Mouse (Mus musculus) embryonic fibroblast, embryonic 13.5 days (primary cell): ENCODE measurements around the gene Pnck. TPM values are rescaled to one million over a fixed set of nuclear protein-coding genes. Genes with fewer than 3 reads are reported as not detected.

Source experiments
- H3K27ac ChIP-seq: 2 replicates; pipeline ENCODE4 v1.5.1; 2012; ENCODE audit warnings: low read length, control low read depth, inconsistent platforms; ENCODE audit not compliant: insufficient read depth
- H3K4me1 ChIP-seq: 2 replicates; pipeline ENCODE4 v1.6.1; 2011; ENCODE audit warnings: low read length; ENCODE audit not compliant: control insufficient read depth, insufficient read depth
- H3K4me3 ChIP-seq: 2 replicates; pipeline ENCODE4 v1.5.1; 2011; ENCODE audit warnings: mild to moderate bottlenecking, control low read depth, low read length; ENCODE audit not compliant: insufficient read depth
- CTCF ChIP-seq: IDR thresholded peaks from 2 replicates; pipeline ENCODE4 v1.5.1; 2011; ENCODE audit warnings: mild to moderate bottlenecking, control low read depth, low read length, moderate library complexity, borderline replicate concordance; ENCODE audit not compliant: insufficient read depth
- POLR2A ChIP-seq: IDR thresholded peaks from 2 replicates; pipeline ENCODE4 v1.6.1; 2011; ENCODE audit warnings: low read depth, mild to moderate bottlenecking, control low read depth, low read length, moderate library complexity
- polyA plus RNA-seq: library from polyadenylated mRNA; stranded (reverse); fragments of >200 nt; gene quantifications from 2 replicates; pipeline ENCODE4 v1.2.4, GENCODE M21; 2011; ENCODE audit warnings: low read depth; ENCODE audit not compliant: missing spikeins, insufficient read length

Gene Pnck
- polyA plus RNA-seq, 1 experiment = 3.2 TPM

DNA sequence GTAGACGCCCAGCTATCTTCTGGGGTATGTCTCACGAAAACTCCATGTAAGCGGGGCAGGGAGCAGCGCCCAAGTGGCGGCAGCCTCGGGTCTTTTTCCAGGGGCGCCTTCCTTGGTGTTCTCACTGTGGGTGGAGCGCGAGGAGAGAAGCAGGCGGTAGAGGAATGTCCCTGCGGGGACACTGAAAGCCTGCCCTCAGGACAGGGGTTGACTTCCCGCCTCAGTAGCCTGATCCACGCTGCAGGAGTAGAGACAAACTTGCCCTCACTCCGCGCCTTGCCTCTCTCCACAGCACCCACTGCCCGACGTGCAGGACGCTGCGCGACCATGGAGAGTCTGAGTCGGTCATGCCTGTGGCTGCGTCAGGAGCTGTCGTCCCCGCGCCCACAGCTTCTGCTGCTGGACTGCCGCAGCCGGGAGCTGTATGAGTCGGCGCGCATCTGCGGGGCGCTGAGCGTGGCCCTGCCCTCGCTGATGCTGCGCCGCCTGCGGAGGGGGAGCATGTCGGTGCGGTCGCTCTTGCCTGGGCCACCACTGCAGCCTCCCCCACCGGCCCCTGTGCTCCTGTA lies 19.9 kb downstream of the Pnck start:
- H3K4me3 ChIP-seq = peak overlapping the region; percentile 56
- H3K4me1 ChIP-seq = no peaks in the 10 kb centered on the region
- no peak; the same call in 1 of the 2 replicates for TF ChIP-seq POLR2A
- no peak for TF ChIP-seq CTCF
- no peak overlapping the region for H3K27ac ChIP-seq

DNA sequence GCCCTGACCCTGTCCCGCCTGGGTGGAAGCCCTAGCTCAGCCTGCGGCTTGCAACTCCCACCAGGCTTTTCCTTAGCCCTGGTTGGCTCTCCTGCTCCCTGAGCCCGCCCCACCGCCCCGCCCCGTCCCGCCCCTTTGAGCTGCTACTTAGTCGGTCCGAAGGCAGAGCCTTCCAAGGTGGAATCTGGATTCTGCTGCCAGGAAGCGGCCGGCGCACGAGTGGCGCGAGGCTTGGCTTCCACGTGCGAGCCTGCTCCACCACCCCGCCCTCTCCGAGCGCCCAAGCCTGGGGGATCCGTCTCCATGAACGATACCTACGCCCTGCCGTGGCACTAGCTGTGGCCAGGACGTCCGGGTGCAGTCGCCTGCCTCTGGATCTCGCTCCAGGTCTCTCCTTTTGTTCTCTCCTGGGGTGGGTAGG lies 20.7 kb downstream of the Pnck start, which contains the start of gene Dusp9:
Gene Dusp9, plus strand, starts transcription at position 165 of the 421 bp plus-strand sequence.
- no peak within 1 kb of the TSS for H3K27ac ChIP-seq
- TF ChIP-seq CTCF (no peak), POLR2A (peak; percentile 40; the same call in 1 of the 2 replicates)
- H3K4me1 ChIP-seq = no peaks in the 10 kb centered on the region
- peak within 1 kb of the TSS; percentile 56 for H3K4me3 ChIP-seq

DNA sequence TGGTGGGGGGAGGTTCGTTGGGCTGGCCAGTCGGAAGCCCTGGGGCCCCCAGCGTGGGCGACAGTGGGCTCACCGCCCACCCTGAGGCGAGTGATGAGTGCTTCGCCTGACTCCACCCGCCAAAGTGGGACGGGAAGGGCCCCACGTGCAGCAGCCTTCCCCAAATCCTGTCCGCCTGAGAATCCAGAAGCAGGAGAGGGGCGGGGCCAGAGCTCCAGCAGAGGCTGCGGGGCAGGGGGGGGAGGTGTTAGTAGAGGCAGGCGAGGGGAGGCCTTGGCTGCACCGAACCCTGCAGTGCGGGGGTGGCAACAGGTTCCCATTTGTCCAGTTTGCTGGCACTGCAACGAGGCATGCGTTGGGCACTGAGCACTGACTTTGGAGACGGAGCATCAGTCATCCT lies 22.5 kb downstream of the Pnck start:
- Histone ChIP-seq H3K27ac (no peak overlapping the region), H3K4me3 (no peak overlapping the region), H3K4me1 (no peaks in the 10 kb centered on the region)
- TF ChIP-seq POLR2A = no peak
- TF ChIP-seq CTCF = no peak

DNA sequence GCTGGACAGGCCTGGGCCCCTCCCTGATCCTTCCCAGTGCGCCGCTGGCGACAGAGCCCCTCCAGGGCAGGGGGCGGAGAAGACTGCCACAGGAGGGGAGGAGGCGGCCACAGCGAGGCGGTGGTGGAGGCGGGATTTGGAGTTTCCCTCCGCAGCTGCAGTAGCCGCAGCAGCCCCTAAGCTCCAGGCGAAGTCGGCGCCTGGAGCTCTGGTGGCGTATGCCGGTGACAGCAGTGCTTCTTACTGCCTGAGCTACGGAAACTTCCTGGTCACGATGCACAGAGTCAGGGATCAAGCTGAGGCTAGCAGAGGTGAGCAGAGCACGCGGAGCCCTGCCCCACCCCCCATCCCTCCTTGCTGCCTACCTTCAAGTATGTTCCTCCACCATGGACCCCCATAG lies 24.5 kb downstream of the Pnck start:
- Histone ChIP-seq H3K4me1 (no peaks in the 10 kb centered on the region), H3K27ac (no peak overlapping the region), H3K4me3 (no peak overlapping the region)
- TF ChIP-seq POLR2A = no peak
- no peak for TF ChIP-seq CTCF

DNA sequence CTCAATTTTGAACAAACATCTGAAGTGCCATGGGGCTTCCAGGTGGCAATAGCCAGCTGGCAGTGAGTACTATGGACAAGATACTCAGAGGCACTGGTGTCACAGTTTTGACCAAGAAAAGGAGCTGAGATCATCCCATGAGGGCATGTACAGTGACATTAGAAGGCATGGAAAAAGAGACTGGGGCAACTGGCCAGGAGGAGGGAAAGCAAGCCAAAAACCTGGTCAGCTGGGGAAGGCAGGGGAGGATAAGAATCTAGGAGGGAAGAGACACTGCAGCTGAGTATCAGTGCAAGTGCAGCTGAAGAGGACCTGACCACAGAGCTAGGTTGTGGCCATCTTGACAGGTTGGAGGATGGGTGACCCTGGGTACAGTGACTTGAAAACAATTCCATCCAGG lies 32.9 kb downstream of the Pnck start:
- Histone ChIP-seq H3K4me1 (no peaks in the 10 kb centered on the region), H3K27ac (no peak overlapping the region), H3K4me3 (no peak overlapping the region)
- TF ChIP-seq POLR2A = no peak
- no peak for TF ChIP-seq CTCF

DNA sequence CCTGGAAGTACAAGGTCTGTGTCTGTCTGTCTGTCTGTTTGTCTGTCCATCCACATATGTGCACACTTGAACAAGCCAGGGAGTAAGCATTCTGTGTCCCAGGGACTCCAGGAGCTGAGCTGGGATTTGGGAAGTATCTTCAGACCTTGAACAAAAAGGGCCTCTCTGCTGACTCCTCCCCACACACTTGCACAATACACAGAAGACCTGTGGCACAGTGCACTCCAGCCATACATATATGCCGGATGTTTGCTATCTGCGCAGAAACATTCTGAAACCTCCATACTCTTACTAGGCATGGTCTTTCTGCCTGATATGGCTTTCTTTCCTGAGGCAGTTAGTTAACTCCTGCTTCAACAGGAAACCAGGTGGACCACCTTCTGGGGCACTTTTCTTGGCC lies 40.0 kb downstream of the Pnck start:
- H3K27ac ChIP-seq = no peak overlapping the region
- TF ChIP-seq POLR2A (no peak), CTCF (no peak)
- no peaks in the 10 kb centered on the region for H3K4me1 ChIP-seq
- H3K4me3 ChIP-seq = no peak overlapping the region

DNA sequence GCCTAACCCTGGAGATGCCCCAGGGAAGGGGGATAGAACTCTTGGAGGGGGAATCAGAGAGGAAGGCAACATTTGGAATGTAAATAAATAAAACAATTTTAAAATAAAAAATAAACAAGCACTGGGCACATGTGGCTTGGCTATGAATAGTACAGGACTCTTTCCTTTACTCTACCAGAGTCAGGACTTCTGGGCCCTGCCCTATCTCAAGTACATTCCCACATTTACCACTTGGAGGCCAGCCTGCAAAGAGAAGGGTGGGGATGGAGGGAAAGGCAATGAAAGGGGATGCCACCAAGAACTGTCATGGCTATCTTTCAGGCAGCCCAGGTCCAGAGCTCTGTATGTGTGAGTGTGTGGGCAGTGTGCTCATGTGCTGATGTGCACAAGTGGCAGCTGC lies 40.5 kb downstream of the Pnck start:
- no peaks in the 10 kb centered on the region for H3K4me1 ChIP-seq
- H3K27ac ChIP-seq = no peak overlapping the region
- TF ChIP-seq POLR2A (no peak), CTCF (no peak)
- no peak overlapping the region for H3K4me3 ChIP-seq

DNA sequence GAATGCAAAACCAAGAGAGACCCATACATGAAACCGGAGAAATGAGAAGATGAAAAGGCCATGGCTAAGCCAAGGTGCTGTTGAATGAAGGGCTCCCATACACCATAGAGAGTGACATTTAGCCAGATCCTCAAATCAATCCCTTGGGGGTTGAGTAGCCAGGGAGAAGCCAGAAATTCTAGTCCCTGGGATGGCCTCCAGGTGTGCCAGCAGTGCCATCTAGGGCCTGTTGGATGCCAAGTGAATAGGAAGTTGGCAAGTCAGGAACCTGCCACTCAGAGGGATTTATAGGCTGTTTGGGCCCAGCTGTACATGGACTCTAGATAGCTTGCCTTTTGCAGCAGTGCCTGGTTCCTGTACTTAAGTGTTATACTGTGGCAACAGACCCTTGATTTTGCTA lies 44.0 kb downstream of the Pnck start:
- Histone ChIP-seq H3K4me3 (no peak overlapping the region), H3K4me1 (no peaks in the 10 kb centered on the region), H3K27ac (no peak overlapping the region)
- TF ChIP-seq POLR2A = no peak
- TF ChIP-seq CTCF = no peak

DNA sequence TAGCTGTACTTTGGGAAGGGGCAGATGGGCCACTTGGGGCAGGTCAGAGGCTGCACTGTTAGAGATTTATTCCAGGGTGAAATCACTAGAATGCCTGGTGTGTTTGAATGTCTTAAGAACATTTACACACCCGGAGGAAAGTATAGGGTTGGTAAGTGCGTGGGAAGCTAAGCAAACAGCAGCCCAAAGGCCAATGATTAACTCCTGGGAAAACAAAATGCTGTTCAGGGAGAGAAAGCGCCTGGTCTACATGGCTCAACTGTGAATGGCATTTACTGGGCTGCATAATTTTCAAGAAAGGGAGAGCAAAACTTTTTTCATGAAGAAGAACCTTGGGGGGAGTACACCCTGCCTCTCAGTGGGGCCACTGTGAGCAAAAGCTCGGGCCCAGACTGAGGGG lies 46.3 kb downstream of the Pnck start:
- no peak overlapping the region for H3K27ac ChIP-seq
- H3K4me1 ChIP-seq = no peaks in the 10 kb centered on the region
- no peak overlapping the region for H3K4me3 ChIP-seq
- TF ChIP-seq POLR2A = no peak
- no peak for TF ChIP-seq CTCF

Other genes starting within 250 kb of the Pnck start
- gene Zfp92, start 249.0 kb downstream of the Pnck start, polyA plus RNA-seq = not detected in 2 replicates
- not detected in 2 replicates for gene Trex2, start 224.8 kb downstream of the Pnck start, polyA plus RNA-seq
- 25.2 and 33.5 TPM in 2 replicates for gene Haus7, start 201.1 kb downstream of the Pnck start, polyA plus RNA-seq
- 6,335 and 6,763 TPM in 2 replicates for gene Bgn, start 176.5 kb downstream of the Pnck start, polyA plus RNA-seq
- not detected in 2 replicates for gene Atp2b3, start 157.0 kb downstream of the Pnck start, polyA plus RNA-seq
- gene Dusp9, start 20.7 kb downstream of the Pnck start, polyA plus RNA-seq = 4.3 and 5.3 TPM in 2 replicates
- gene Slc6a8, start 13.0 kb upstream of the Pnck start, polyA plus RNA-seq = 105 and 113 TPM in 2 replicates
- 207 and 261 TPM in 2 replicates for gene Bcap31, start 56.1 kb upstream of the Pnck start, polyA plus RNA-seq
- 12.3 and 14.7 TPM in 2 replicates for gene Abcd1, start 56.5 kb upstream of the Pnck start, polyA plus RNA-seq
- gene Plxnb3, start 97.0 kb upstream of the Pnck start, polyA plus RNA-seq = 0.25 TPM in 1 of 2 replicates, not detected in the other
- not detected in 2 replicates for gene Srpk3, start 114.3 kb upstream of the Pnck start, polyA plus RNA-seq
- gene Idh3g, start 126.8 kb upstream of the Pnck start, polyA plus RNA-seq = 94.8 and 115 TPM in 2 replicates
- gene Ssr4, start 126.9 kb upstream of the Pnck start, polyA plus RNA-seq = 288 and 321 TPM in 2 replicates
- 5.6 and 8.9 TPM in 2 replicates for gene Pdzd4, start 164.9 kb upstream of the Pnck start, polyA plus RNA-seq
- gene Avpr2, start 232.0 kb upstream of the Pnck start, polyA plus RNA-seq = not detected in 2 replicates
- 0.27 and 1.3 TPM in 2 replicates for gene L1cam, start 236.0 kb upstream of the Pnck start, polyA plus RNA-seq